Mouse (Mus musculus): ENCODE measurements around the gene Cirbp.

Gene Cirbp

DNA sequence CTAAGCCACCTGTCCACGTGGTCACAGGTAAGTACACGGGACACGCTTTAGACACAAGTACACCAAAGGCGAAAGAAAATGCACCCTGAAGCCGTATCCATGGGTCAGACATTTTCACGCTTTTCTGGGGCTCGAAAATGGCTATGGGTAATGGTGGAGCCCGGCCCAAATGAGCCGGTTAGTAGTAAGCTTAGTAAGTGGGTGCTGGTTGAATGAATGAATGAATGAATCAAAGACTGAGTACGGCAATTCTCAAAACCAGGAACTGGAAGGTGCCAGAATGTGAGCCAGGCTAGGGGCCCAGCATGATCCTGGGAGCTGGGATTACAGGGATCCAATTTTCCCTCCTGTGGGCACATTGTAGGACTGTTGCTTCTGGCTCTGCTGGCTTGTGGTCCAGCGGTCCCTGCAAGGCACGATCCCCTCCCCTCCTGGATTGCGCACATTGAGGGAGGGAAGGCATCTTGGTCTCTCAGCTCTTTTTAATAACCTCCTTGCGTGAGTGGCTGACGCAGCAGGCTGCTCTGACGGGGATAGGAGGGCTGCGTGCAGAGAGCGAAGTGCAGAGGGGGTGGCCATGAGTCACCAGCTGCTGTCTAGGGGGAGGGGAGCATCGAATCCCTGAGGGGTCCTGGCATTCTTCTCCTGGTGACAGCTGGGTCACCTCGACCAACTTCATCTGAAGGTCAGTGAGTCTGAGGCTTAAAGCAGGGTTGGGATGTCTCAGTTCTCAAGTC lies at the start of gene Cirbp:
Gene Cirbp, plus strand, starts transcription at position 594 of the 737 bp plus-strand sequence.
- no peak for DNase-seq (ENCODE audit: low read depth)

DNA sequence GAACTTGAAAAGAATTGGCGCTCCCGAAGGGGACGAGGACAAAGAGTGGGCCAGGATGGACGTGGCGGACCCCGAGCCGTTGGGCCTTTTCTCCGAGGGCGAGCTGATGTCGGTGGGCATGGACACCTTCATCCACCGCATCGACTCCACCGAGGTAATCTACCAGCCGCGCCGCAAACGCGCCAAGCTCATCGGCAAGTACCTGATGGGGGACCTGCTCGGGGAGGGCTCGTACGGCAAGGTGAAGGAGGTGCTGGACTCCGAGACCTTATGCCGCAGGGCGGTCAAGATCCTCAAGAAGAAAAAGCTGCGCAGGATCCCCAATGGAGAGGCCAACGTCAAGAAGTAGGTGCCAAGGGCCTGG lies 49.2 kb upstream of the Cirbp start:
- no peak for DNase-seq (ENCODE audit: low read depth)

DNA sequence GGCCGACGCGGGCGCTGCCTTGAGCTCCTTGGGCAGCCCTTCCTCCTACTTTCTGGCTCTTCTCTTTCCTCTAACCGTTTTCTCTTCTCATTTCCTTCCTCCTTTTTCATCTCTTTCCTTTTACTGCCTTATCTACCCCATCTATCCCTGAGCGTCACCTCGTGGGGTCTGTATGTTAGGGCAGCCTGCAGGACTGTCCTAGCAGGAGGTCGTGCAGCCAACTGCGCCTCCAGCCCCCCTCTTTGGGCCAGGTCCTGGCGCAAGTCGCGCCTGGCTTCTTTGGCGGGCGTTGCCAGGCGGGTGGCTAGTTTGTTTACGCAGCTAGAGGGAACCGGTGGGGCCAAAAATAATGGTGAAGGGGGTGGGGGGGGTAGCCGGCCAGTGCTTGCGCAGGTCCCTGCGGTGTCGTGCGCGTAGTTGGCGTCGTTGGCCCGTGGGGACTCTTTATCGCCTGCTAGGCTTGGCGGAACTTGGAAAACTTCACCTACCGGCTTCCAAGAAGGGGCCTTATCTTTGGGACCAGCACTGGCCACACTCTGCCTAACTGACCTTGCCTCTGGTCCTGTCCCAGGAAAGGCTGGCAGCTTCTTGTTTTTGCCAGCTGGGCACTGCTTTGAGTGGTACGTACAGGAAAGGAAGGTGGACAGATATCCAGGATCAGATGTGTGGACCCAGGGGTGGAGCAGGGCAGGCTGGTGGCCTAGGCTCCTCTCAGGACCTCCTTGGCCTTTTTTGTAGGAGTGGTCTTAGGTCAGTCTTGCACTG lies 48.7 kb upstream of the Cirbp start:
- DNase-seq (ENCODE audit: low read depth), result no peak

DNA sequence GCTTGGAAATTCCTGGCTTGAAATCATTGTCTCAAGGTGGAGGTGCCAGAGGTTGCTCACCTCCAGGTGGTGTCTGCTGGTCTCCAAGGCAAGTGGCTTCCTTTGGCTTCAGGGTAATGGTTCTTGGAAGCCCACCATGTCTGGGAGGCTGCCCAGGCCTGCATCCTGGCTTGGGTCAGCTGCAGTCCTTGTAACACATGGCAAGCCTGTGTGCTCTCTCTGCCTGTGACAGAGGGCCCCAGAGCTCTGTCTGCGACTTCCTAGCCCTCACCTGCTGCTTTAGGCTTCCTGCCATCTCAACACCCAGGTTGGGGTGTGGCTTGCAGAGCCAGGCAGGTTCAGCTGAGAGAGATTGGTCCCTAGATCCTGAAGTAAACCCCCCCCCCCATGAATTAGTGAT lies 48.0 kb upstream of the Cirbp start:
- DNase-seq (ENCODE audit: low read depth), result no peak

DNA sequence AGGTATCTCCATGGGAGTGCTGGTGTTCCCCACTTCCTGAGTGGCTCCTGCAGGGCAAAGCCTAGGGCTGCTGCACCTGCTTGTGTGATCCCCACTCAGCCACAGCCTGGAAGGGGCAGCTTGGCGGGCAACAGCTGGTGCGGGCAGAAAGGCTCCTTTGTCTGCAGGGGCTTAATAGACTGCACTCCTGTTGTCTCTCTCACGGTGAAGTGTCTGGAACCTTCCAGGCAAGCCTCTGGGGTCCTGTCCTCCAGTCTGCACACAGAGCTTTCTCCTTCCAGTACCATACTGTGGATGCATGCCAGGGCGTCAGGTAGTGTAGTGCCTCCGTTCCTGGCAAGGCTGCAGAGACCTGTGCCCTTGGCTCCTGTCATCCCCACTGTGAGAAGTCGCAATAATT lies 47.2 kb upstream of the Cirbp start:
- DNase-seq (ENCODE audit: low read depth), result no peak

DNA sequence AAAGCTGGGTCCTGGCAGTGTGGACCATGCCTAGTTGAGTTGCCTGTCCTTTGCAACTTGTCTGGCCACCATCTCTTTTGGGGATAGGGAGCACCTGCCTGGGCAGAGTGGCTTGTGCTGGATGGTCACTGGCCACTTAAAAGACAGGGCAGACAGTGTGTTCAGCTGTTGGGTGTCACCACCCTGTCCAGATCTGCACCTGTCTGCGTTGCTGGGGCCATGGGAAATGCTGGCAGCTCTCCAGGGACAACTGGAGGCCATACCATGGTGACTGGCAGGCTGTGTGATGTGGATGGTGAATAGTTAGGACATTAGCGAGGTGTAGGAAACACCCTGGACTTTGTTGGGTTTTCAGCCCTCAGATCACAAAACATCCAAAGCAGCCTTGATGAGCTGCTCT lies 45.6 kb upstream of the Cirbp start:
- DNase-seq (ENCODE audit: low read depth), result no peak

DNA sequence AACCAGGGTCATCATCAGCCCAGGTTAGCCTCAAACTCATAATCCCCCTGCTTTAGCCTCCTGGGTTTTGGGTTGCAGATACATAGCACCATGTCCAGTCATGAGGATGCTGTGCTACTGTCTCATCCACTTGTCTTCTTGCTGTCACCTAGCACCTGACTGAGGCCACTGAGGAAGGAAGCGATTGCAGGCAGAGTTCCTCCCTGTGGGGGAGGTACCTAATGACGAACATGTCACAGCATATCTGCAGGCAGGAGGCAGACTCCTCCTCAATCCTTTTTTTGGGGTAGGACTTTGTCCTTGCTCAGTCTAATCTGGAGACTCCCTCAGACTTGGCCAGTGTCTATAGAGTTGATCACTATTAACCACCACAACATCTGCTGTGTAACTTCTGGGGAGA lies 44.1 kb upstream of the Cirbp start:
- no peak for DNase-seq (ENCODE audit: low read depth)

DNA sequence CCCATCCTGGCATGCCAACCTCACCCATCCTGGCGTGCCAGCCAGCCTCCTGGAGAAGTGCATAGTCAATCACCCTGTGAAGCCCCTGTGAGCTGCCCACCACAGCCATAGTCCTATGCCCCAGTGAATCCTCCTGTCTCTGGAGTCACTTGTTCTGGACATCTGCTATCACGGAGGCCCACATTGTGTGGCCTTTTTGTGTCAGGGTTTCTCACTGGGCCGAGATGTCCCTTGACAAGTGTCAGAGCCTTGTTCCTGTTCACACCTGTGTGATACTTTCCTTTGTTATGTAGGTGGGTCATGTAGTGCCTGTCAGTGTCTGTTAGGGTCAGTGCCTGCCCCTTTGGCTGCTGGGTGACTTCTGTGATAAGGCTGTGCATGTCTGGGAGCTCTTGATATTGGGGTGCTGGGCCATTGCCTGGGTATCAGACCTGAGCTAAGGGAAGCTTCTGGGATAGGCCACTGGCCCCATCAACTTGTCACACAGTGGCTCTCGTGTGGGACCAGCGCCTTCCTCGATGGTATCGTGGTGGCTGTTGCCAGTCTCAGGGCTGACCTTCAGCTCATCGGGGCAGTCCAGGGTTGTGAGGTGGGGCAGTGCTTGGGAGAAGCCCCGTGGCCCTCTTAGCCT lies 41.7 kb upstream of the Cirbp start:
- DNase-seq (ENCODE audit: low read depth), result no peak

DNA sequence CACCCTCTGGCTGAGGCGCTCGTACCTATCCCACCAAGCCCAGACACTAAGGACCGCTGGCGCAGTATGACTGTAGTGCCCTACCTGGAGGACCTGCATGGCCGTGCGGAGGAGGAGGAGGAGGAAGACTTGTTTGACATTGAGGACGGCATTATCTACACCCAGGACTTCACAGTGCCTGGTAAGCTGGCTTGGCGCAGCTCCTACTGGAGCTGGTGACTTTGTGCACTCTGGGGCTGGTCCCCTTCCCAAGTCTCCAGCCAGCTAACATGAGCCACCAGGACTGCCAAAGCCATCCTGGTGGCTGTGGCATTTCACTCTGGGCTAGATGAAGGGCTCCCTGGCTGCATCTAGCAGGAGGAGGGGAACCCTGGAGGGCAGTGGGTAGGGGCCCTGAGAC lies 37.9 kb upstream of the Cirbp start:
- DNase-seq (ENCODE audit: low read depth), result no peak

DNA sequence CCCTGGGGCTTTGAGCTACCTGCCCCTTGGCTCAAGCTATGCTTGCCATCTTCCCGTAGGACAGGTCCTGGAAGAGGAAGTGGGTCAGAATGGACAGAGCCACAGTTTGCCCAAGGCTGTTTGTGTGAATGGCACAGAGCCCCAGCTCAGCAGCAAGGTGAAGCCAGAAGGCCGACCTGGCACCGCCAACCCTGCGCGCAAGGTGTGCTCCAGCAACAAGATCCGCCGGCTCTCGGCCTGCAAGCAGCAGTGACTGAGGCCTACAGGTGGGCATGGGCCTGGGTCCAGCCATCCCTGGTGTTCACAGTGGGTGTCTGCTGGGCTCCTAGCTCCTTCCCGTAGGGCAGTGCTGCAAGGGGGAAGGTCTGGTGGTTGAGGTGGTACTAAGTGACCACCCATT lies 35.9 kb upstream of the Cirbp start:
- no peak for DNase-seq (ENCODE audit: low read depth)

DNA sequence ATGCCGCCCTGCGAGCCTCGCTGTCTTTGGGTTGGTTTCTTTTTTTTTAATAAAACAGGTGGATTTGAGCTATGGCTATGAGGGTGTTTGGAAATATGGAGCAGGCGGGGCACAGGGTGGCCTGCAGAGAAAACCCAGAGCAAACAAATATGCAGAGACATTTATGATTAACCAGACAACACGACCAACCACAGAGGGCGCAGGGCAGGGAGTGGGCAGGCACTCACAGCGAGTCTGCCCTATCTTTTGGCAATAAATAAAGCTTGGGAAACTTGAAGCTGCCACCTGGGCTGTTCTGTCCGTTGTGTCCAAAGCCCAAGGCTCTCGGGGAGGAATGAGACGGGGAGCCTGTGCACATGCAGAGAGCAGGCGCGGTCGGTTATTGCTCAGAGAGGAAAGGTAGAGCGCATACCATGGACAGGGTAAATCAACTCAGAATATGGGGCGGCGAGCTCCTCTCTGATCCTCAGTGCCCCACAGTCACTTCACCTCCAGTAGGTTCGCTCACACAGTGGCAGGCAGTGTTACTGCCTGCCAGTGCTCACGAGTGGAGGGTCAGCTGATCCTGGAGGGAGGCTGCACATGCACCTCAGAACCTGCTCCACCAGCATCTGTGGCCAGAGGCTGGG lies 35.3 kb upstream of the Cirbp start:
- no peak for DNase-seq (ENCODE audit: low read depth)

DNA sequence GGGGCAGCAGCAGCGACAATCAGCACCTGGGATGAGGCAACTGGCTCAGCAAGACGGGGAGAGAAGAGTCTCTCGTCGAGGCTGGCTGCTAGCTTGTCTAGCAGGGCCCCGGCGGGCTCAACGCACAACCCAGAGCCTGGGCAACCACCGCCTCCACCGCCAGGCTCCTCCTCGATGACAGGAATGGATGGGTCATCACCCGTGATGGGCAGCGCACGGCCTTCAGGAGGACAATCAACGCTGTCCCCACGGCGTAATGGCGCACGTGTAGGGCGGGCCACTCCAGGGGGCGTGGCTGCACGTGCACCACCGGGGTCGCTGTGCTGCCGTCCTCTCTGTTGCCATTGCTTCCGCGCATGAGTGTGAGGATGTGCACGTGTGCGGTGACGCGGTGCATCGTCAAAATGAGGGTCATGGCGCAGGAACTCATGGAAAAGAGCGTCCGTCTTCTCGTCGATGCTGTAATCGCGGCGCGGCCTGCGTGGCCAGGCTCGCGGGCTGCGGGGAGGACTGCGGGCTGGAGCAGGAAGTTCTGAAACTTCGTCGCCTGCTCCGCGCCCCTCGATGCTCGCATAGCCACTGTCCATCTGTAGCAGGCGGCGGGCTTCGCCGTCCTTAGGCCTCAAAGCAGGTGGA lies 34.4 kb upstream of the Cirbp start:
- no peak for DNase-seq (ENCODE audit: low read depth)

DNA sequence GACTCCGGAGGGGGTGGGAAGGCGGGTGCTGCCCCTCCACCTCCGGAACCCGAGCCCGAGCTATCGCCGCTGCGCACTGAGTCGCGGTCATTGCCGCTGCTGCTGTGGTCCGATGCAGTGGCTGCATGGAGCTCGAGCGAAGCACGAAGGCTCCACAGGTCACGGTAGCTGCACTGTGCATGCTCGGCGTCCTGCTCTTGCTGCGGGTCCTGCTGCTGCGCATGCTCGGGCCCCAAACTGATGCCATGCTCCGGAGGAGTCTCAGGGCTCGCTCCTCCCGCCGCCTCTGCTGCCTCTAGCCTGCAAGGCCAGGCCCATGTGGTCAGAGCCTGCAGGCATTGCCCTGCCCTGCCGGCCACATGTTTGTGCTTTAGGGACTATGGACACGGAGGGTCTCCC lies 33.8 kb upstream of the Cirbp start:
- DNase-seq (ENCODE audit: low read depth), result no peak

DNA sequence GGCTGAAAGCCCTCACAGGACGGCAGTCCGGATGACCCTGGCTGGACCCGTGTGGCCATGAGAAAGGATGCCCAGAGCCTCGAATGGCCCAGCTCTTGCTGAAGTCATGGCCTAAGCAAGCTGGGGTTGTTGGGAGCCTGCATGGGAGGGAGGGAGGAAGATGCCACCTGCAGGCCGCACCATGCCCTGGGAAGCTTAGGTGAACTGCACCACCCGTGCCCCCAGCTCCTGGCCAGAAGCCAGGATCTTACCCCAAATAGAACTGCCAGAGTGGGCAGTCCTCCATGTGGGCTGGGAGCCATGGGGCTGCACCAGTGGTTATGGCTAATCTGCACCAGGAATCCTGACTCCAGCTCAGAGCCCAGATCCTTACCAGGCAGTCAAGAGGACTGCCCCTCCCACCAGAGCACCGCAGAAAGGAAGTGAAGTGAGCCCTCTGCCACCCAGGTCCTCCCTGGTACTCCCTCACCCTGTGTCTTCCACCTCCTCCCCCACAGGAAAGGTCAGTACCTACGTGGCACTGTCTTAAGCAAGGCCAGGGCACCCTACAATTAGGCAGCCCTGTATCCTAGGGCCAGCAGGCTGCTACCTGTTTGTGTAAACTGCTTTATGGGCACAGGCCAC lies 32.4 kb upstream of the Cirbp start:
- DNase-seq (ENCODE audit: low read depth), result no peak

DNA sequence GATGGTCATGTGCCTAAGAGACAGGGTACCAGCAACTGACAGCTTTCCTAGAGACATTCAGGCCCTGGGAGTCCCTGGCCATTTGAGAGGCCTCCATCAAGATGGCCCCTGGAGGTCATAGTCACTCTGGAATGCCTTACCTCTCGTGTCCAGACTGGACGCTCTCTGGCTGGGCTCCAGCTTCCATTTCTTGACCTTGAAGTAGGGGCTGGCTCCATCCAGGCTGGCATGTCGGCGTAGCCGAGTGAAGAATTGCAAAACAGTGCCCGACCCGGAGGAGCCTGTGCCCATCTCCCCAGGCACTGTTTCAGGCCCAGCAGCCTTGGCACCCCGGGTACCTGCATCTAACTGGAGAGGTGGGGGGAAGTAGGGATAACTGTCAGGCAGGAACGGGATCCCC lies 31.4 kb upstream of the Cirbp start:
- no peak for DNase-seq (ENCODE audit: low read depth)

DNA sequence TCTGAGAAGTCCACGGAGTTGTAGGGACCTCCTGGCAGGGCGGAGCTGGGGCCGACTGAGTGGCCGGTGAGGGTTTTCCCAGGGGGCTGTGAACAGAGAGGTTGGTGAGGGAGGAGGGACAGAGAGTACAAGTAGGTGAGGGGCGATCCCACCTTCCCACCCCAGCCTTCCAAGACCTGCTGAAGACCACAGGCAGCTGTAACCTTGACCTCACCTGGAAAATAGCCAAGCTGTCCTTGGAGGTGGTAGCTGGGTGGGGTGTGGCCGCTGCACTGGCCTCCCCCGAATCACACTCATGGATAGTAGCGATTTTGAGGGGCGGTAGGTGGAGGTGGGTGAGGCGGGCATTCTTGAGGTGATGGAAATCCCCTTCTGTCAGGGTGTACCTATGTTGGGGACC lies 30.6 kb upstream of the Cirbp start:
- DNase-seq (ENCODE audit: low read depth), result no peak

DNA sequence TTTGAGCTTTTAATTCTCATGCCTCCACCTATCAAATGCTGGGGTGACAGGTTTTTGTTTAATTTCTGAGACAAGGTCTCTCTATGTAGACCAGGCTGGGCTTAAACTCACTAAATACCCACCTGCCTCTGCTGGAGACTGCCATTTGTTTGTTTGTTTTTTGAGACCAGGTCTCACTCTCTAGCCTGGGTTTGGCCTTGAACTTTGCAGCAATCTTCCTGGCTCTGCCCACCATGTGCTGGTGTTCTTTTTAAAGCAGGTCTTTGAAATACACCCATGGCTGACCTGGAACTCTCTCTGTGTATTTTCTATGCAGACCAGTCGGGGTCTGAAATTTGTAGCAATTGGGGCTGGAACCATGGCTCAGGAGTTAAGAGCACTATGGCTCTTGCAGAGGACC lies 30.1 kb upstream of the Cirbp start:
- DNase-seq (ENCODE audit: low read depth), result no peak

DNA sequence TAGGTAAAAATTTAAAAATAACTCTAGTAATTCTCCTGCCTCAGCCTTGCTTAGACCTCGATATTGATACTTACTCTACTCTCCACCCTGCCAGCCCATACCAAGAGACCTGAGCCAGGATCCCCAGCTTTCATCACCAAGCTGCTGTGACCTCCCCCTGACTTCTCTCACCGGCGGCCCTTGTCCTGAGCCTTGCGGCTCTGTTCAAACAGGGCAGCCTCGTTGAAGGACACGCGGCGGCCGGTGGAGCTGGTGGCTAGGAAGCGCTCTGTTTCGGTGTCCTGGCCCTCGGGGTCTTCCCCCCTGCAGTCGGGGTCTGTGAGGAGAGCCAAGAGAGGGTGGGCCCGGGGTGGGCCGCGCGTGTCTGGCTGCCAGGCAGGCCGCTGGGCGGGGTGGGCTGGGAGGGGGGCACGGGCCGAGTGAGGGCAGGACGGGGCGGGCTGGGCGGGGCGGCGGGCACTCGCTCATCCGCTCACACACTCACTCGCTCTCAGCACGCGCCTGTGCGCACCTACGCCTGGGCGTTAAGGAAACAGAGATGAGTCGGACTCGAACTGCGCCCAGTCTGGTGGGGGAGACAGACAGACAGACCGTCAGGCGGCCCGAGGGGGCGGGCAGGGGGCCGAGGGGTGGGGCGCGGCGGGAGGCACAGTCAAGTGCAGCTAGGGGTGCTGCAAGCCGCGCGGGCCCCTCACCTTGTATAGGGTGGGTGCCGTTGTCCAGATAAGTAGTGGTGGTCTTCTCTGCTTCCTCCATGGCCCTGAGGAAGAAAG lies 29.4 kb upstream of the Cirbp start:
- DNase-seq (ENCODE audit: low read depth), result no peak

DNA sequence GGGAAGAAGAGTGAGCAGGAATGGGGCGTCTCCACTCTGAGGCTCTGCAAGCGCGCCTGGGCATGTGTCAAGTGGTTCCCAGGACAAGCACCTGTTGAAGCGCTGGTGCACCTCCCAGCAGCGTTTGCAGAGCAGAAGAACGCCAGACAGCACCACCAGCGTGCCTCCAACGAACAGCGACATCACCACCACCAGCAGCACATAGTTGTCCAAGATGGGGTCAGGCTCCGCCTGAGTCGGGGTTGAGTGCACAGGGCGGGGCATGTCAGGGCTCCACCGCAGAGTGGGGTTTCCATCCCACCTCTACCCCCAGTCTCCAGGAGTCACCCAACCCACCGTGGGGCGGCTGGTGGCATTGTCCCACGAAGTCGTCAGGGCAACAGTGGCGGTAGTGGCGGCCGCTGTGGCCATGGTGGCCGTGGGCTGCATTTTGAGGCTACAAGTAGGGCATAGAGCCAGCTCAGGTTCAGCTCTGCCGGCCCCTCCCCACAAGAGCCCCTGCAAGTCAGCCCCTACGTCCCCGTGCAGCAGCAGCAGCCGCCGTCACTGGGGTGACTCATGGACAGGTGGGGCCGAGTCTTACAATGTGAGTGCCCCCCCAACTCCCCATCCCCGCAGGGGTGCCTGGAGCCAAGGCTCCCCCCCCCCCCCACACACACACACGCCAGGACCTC lies 28.7 kb upstream of the Cirbp start:
- DNase-seq (ENCODE audit: low read depth), result no peak

Measured in fibroblast of lung, adult 2 months (primary cell).